Mouse (Mus musculus): ENCODE measurements around the gene Sema3b. TPM values are rescaled to one million over a fixed set of nuclear protein-coding genes. Genes with fewer than 3 reads are reported as not detected.
A peak's percentile ranks its signal among the peaks of the same experiment; 100 is the strongest.

Gene Sema3b
- total and polyA plus RNA-seq, 2 experiments: 0.37 to 0.83 TPM

- no peaks in the 10 kb centered on the region for H3K27me3 ChIP-seq (ENCODE audit: control insufficient read depth, insufficient read depth, low read length)
- no peaks in the 10 kb centered on the region for H3K36me3 ChIP-seq (ENCODE audit: control insufficient read depth, insufficient read depth, low read length)
- peak within 1 kb of the TSS; percentile 93 for H3K9ac ChIP-seq (ENCODE audit: low read depth, low read length)
- peak; percentile 87 for TF ChIP-seq POLR2A (IDR thresholded peaks at IDR 0.05; ENCODE audit: extremely low read depth, insufficient read depth, low read length)
- TF ChIP-seq CTCF (IDR thresholded peaks at IDR 0.05; ENCODE audit: low read depth, low read length): no peak
- peak; percentile 98 for DNase-seq (ENCODE audit: extremely low read depth, low read depth, low spot score)
- WGBS: 4% methylated on average over 38 of the region's 38 CpGs
- peaks cover 14% of the 10 kb centered on the region; the same call in 1 of the 2 replicates for H3K4me1 ChIP-seq (ENCODE audit: control insufficient read depth, insufficient read depth, low read length)
- peak within 1 kb of the TSS; percentile 62 for H3K27ac ChIP-seq (replicated peaks; ENCODE audit: insufficient read depth, low read depth, low read length)
- peaks cover 36% of the 10 kb centered on the region for H3K79me2 ChIP-seq (ENCODE audit: control insufficient read depth, insufficient read depth, low read length)
- H3K4me3 ChIP-seq (ENCODE audit: insufficient read depth, low read depth, low read length): peak within 1 kb of the TSS; percentile 79
These were observed 26.4 kb upstream of the Sema3b start, which contains the start of gene Gnai2 for GRCm38 (mm10) chr9:107635279-107636028. TSS of gene Gnai2 (minus strand) at chr9:107635367.

- WGBS: 3% methylated on average over 35 of the region's 35 CpGs
- no peaks in the 10 kb centered on the region for H3K36me3 ChIP-seq (ENCODE audit: control insufficient read depth, insufficient read depth, low read length)
These were observed 25.6 kb upstream of the Sema3b start for GRCm38 (mm10) chr9:107634406-107635278.

GRCm38 (mm10) chr9:107633661-107634405 is 24.8 kb upstream of the Sema3b start:
- 4% methylated on average over 15 of the region's 15 CpGs for WGBS
- Histone ChIP-seq H3K4me1 (ENCODE audit: control insufficient read depth, insufficient read depth, low read length) (peaks cover 14% of the 10 kb centered on the region; the same call in 1 of the 2 replicates), H3K4me3 (ENCODE audit: insufficient read depth, low read depth, low read length) (peak overlapping the region; percentile 79)

More at GRCm38 (mm10) chr9:107634406-107635278, 25.6 kb upstream of the Sema3b start:
- Histone ChIP-seq H3K27ac (replicated peaks; ENCODE audit: insufficient read depth, low read depth, low read length) (peak overlapping the region; percentile 62), H3K4me1 (ENCODE audit: control insufficient read depth, insufficient read depth, low read length) (peaks cover 14% of the 10 kb centered on the region; the same call in 1 of the 2 replicates), H3K4me3 (ENCODE audit: insufficient read depth, low read depth, low read length) (peak overlapping the region; percentile 79), H3K27me3 (ENCODE audit: control insufficient read depth, insufficient read depth, low read length) (no peaks in the 10 kb centered on the region), H3K9ac (ENCODE audit: low read depth, low read length) (peak overlapping the region; percentile 93), H3K79me2 (ENCODE audit: control insufficient read depth, insufficient read depth, low read length) (peaks cover 41% of the 10 kb centered on the region)
- DNase-seq (ENCODE audit: extremely low read depth, low read depth, low spot score): peak; percentile 21
- no peak for TF ChIP-seq CTCF (IDR thresholded peaks at IDR 0.05; ENCODE audit: low read depth, low read length)
- no peak for TF ChIP-seq POLR2A (IDR thresholded peaks at IDR 0.05; ENCODE audit: extremely low read depth, insufficient read depth, low read length)

GRCm38 (mm10) chr9:107633091-107633660 is 24.1 kb upstream of the Sema3b start:
- Histone ChIP-seq H3K79me2 (ENCODE audit: control insufficient read depth, insufficient read depth, low read length) (peaks cover 48% of the 10 kb centered on the region), H3K27ac (replicated peaks; ENCODE audit: insufficient read depth, low read depth, low read length) (peak overlapping the region; percentile 70), H3K36me3 (ENCODE audit: control insufficient read depth, insufficient read depth, low read length) (no peaks in the 10 kb centered on the region), H3K4me3 (ENCODE audit: insufficient read depth, low read depth, low read length) (peak overlapping the region; percentile 79), H3K9ac (ENCODE audit: low read depth, low read length) (peak overlapping the region; percentile 93), H3K27me3 (ENCODE audit: control insufficient read depth, insufficient read depth, low read length) (no peaks in the 10 kb centered on the region), H3K4me1 (ENCODE audit: control insufficient read depth, insufficient read depth, low read length) (peaks cover 16% of the 10 kb centered on the region; the same call in 1 of the 2 replicates)
- WGBS: 5% methylated on average over 33 of the region's 33 CpGs
- TF ChIP-seq POLR2A (IDR thresholded peaks at IDR 0.05; ENCODE audit: extremely low read depth, insufficient read depth, low read length) (peak; percentile 44; the same call in 1 of the 2 replicates), CTCF (IDR thresholded peaks at IDR 0.05; ENCODE audit: low read depth, low read length) (no peak)
- DNase-seq (ENCODE audit: extremely low read depth, low read depth, low spot score): peak; percentile 38

More at GRCm38 (mm10) chr9:107633661-107634405, 24.8 kb upstream of the Sema3b start:
- no peaks in the 10 kb centered on the region for H3K27me3 ChIP-seq (ENCODE audit: control insufficient read depth, insufficient read depth, low read length)
- peak overlapping the region; percentile 45 for H3K27ac ChIP-seq (replicated peaks; ENCODE audit: insufficient read depth, low read depth, low read length)
- peaks cover 46% of the 10 kb centered on the region for H3K79me2 ChIP-seq (ENCODE audit: control insufficient read depth, insufficient read depth, low read length)
- peak overlapping the region; percentile 93 for H3K9ac ChIP-seq (ENCODE audit: low read depth, low read length)
- H3K36me3 ChIP-seq (ENCODE audit: control insufficient read depth, insufficient read depth, low read length): no peaks in the 10 kb centered on the region
- TF ChIP-seq CTCF (IDR thresholded peaks at IDR 0.05; ENCODE audit: low read depth, low read length) (no peak), POLR2A (IDR thresholded peaks at IDR 0.05; ENCODE audit: extremely low read depth, insufficient read depth, low read length) (no peak)
- peak; percentile 27 for DNase-seq (ENCODE audit: extremely low read depth, low read depth, low spot score)

- Histone ChIP-seq H3K79me2 (ENCODE audit: control insufficient read depth, insufficient read depth, low read length) (peaks cover 54% of the 10 kb centered on the region), H3K27ac (replicated peaks; ENCODE audit: insufficient read depth, low read depth, low read length) (peak overlapping the region; percentile 70), H3K36me3 (ENCODE audit: control insufficient read depth, insufficient read depth, low read length) (no peaks in the 10 kb centered on the region), H3K4me3 (ENCODE audit: insufficient read depth, low read depth, low read length) (peak overlapping the region; percentile 79), H3K9ac (ENCODE audit: low read depth, low read length) (peak overlapping the region; percentile 93), H3K4me1 (ENCODE audit: control insufficient read depth, insufficient read depth, low read length) (peaks cover 16% of the 10 kb centered on the region; the same call in 1 of the 2 replicates), H3K27me3 (ENCODE audit: control insufficient read depth, insufficient read depth, low read length) (no peaks in the 10 kb centered on the region)
- DNase-seq (ENCODE audit: extremely low read depth, low read depth, low spot score): no peak
- TF ChIP-seq CTCF (IDR thresholded peaks at IDR 0.05; ENCODE audit: low read depth, low read length): no peak
- TF ChIP-seq POLR2A (IDR thresholded peaks at IDR 0.05; ENCODE audit: extremely low read depth, insufficient read depth, low read length): no peak
- 41% methylated on average over 6 of the region's 6 CpGs for WGBS
These were observed 23.4 kb upstream of the Sema3b start for GRCm38 (mm10) chr9:107632478-107632877.

Measured in liver, adult 2 months (tissue).